Mouse (Mus musculus) heart, embryonic 14.5 days (tissue): ENCODE results near the gene Ezh2. TPM values are rescaled to one million over a fixed set of nuclear protein-coding genes. Genes with fewer than 3 reads are reported as not detected.

Source experiments
- ATAC-seq: fragments of 200-750 bp; cut with Nextera tagmentation; 2 replicates; pipeline ENCODE4 v1.8.0; 2017; ENCODE audit warnings: low read depth, moderate TSS enrichment; ENCODE audit not compliant: insufficient number of reproducible peaks, insufficient read depth, low FRiP score
- H3K27ac ChIP-seq, 2 experiments: fragments of 200-500 bp in 1 of 2; fragments of 300-500 bp in 1 of 2; sonication (generic) in 1 of 2; replicated peaks in 1 of 2; 2 replicates each; pipeline ENCODE4 v1.5.1; 2012 to 2014; ENCODE audit warnings: low read depth in 2 of 2, low read length in 2 of 2, control low read depth in 1 of 2, mild to moderate bottlenecking in 1 of 2, mixed read lengths in 1 of 2; ENCODE audit not compliant: control insufficient read depth in 1 of 2, insufficient read depth in 1 of 2
- H3K27me3 ChIP-seq: fragments of 300-500 bp; sonication (generic); 2 replicates; pipeline ENCODE4 v1.6.1; 2014; ENCODE audit warnings: mild to moderate bottlenecking, low read length, control low read depth; ENCODE audit not compliant: control insufficient read depth, insufficient read depth
- H3K36me3 ChIP-seq: fragments of 300-500 bp; sonication (generic); 2 replicates; pipeline ENCODE4 v1.6.1; 2014; ENCODE audit warnings: mild to moderate bottlenecking, control low read depth, low read length, mixed read lengths; ENCODE audit not compliant: control insufficient read depth, insufficient read depth
- H3K4me1 ChIP-seq, 2 experiments: fragments of 200-500 bp in 1 of 2; fragments of 300-500 bp in 1 of 2; sonication (generic) in 1 of 2; 2 replicates each; pipeline ENCODE4 v1.6.1; 2012 to 2014; ENCODE audit warnings: low read length in 2 of 2, control low read depth in 1 of 2, mixed read lengths in 1 of 2; ENCODE audit not compliant: control insufficient read depth in 2 of 2, insufficient read depth in 2 of 2
- H3K4me2 ChIP-seq: fragments of 300-500 bp; sonication (generic); 2 replicates; pipeline ENCODE4 v1.6.1; 2014; ENCODE audit warnings: mild to moderate bottlenecking, low read length
- H3K4me3 ChIP-seq, 2 experiments: fragments of 200-500 bp in 1 of 2; fragments of 300-500 bp in 1 of 2; sonication (generic) in 1 of 2; 2 replicates each; pipeline ENCODE4 v1.5.1; 2012 to 2014; ENCODE audit warnings: low read length in 2 of 2, mild to moderate bottlenecking in 2 of 2, control low read depth in 1 of 2, low read depth in 1 of 2, moderate library complexity in 1 of 2; ENCODE audit not compliant: control insufficient read depth in 1 of 2, insufficient read depth in 1 of 2
- H3K9ac ChIP-seq: fragments of 300-500 bp; sonication (generic); 2 replicates; pipeline ENCODE4 v1.6.1; 2014; ENCODE audit warnings: mild to moderate bottlenecking, low read length
- H3K9me3 ChIP-seq: fragments of 300-500 bp; sonication (generic); 2 replicates; pipeline ENCODE4 v1.6.1; 2016; ENCODE audit warnings: low read length, control low read depth; ENCODE audit not compliant: control insufficient read depth
- WGBS: fragments of 180-500 bp; shearing (Covaris S2); extraction: QIAGEN DNeasy Blood & Tissue Kit; methylation state at CpG from one replicate; pipeline ENCODE4 v1.1.7; 2014; 5-methylcytosine and 5-hydroxymethylcytosine counted together
- polyA plus RNA-seq: library from polyadenylated mRNA; unstranded; fragments of >200 nt; fragmentation: Nextera tagmentation; extraction: Ambion mirVana; gene quantifications from 2 replicates; pipeline ENCODE4 v1.2.1, GENCODE M21; 2014

Gene Ezh2
- polyA plus RNA-seq, 1 experiment from 2014 or later = 45.8 TPM

- Histone ChIP-seq H3K27ac (no peak overlapping the region), H3K36me3 (peaks cover 47% of the 10 kb centered on the region), H3K4me2 (no peak overlapping the region), H3K4me3 (no peak overlapping the region), H3K9me3 (peaks cover 3% of the 10 kb centered on the region; the same call in 1 of the 2 replicates), H3K9ac (no peak overlapping the region), H3K27me3 (no peaks in the 10 kb centered on the region), H3K4me1 (no peaks in the 10 kb centered on the region)
- 88% methylated on average over 2 of the region's 2 CpGs for WGBS
- no peak for ATAC-seq
These were observed 22.3 kb downstream of the Ezh2 start for GRCm38 (mm10) chr6:47572887-47573286.

GRCm38 (mm10) chr6:47565326-47566035 is 29.7 kb downstream of the Ezh2 start:
- WGBS = 20% methylated on average over 1 of the region's 1 CpGs
- Histone ChIP-seq H3K4me2 (no peak overlapping the region), H3K27me3 (no peaks in the 10 kb centered on the region), H3K36me3 (peaks cover 65% of the 10 kb centered on the region), H3K4me3 (no peak overlapping the region), H3K4me1 (peaks cover 0 to 10% of the 10 kb centered on the region in 2 experiments; a peak in 2 of 4 replicates), H3K27ac (0 out of 4 replicates have a peak overlapping the region, but pooled peaks of 1 of the 2 experiments have one; percentile 16), H3K9me3 (peaks cover 3% of the 10 kb centered on the region; the same call in 1 of the 2 replicates), H3K9ac (no peak overlapping the region)
- ATAC-seq = no peak

- peaks cover 0 to 10% of the 10 kb centered on the region in 2 experiments; a peak in 2 of 4 replicates for H3K4me1 ChIP-seq
These were observed 33.7 kb downstream of the Ezh2 start for GRCm38 (mm10) chr6:47561426-47561825.

GRCm38 (mm10) chr6:47560846-47561245 is 34.3 kb downstream of the Ezh2 start:
- 53% methylated on average over 2 of the region's 2 CpGs for WGBS

More at GRCm38 (mm10) chr6:47561426-47561825, 33.7 kb downstream of the Ezh2 start:
- Histone ChIP-seq H3K4me2 (no peak overlapping the region), H3K9me3 (no peaks in the 10 kb centered on the region), H3K27ac (no peak overlapping the region), H3K9ac (no peak overlapping the region), H3K4me3 (no peak overlapping the region), H3K27me3 (no peaks in the 10 kb centered on the region), H3K36me3 (peaks cover 54% of the 10 kb centered on the region)
- WGBS = 84% methylated on average over 5 of the region's 5 CpGs
- no peak for ATAC-seq

GRCm38 (mm10) chr6:47560407-47560806 is 34.7 kb downstream of the Ezh2 start:
- Histone ChIP-seq H3K4me2 (no peak overlapping the region), H3K9ac (no peak overlapping the region), H3K27me3 (no peaks in the 10 kb centered on the region), H3K9me3 (no peaks in the 10 kb centered on the region), H3K36me3 (peaks cover 59% of the 10 kb centered on the region), H3K27ac (no peak overlapping the region), H3K4me1 (peaks cover 0 to 4% of the 10 kb centered on the region in 2 experiments; a peak in 2 of 4 replicates), H3K4me3 (no peak overlapping the region)
- ATAC-seq = no peak

More at GRCm38 (mm10) chr6:47560846-47561245, 34.3 kb downstream of the Ezh2 start:
- ATAC-seq = no peak
- Histone ChIP-seq H3K9me3 (no peaks in the 10 kb centered on the region), H3K4me2 (no peak overlapping the region), H3K36me3 (peaks cover 56% of the 10 kb centered on the region), H3K4me3 (no peak overlapping the region), H3K27me3 (no peaks in the 10 kb centered on the region), H3K9ac (no peak overlapping the region), H3K27ac (no peak overlapping the region), H3K4me1 (peaks cover 0 to 9% of the 10 kb centered on the region in 2 experiments; a peak in 2 of 4 replicates)

- Histone ChIP-seq H3K9me3 (no peaks in the 10 kb centered on the region), H3K4me2 (no peak overlapping the region), H3K4me1 (no peaks in the 10 kb centered on the region), H3K27me3 (no peaks in the 10 kb centered on the region), H3K27ac (no peak overlapping the region), H3K36me3 (peaks cover 67% of the 10 kb centered on the region), H3K4me3 (no peak overlapping the region), H3K9ac (no peak overlapping the region)
- 88% methylated on average over 2 of the region's 2 CpGs for WGBS
- ATAC-seq = no peak
These were observed 35.9 kb downstream of the Ezh2 start for GRCm38 (mm10) chr6:47559287-47559686.

GRCm38 (mm10) chr6:47552280-47552679 is 42.9 kb downstream of the Ezh2 start:
- Histone ChIP-seq H3K36me3 (peaks cover 93% of the 10 kb centered on the region), H3K27me3 (no peaks in the 10 kb centered on the region), H3K27ac (no peak overlapping the region), H3K4me1 (no peaks in the 10 kb centered on the region), H3K9me3 (no peaks in the 10 kb centered on the region), H3K4me2 (no peak overlapping the region), H3K9ac (no peak overlapping the region), H3K4me3 (no peak overlapping the region)
- 67% methylated on average over 4 of the region's 4 CpGs for WGBS
- no peak for ATAC-seq
